Mouse (Mus musculus) cortical plate, adult 2 months (tissue): ENCODE results near the gene Erfe.

ENCODE experiments used
- CTCF ChIP-seq: fragments of 200-500 bp; IDR thresholded peaks from 2 replicates; pipeline ENCODE4 v1.5.1; 2011; ENCODE audit warnings: mild to moderate bottlenecking, control low read depth, low read length; ENCODE audit not compliant: insufficient read depth; ENCODE audit errors: extremely low read depth
- POLR2A ChIP-seq: fragments of 200-500 bp; IDR thresholded peaks from 2 replicates; pipeline ENCODE4 v1.6.1; 2011; ENCODE audit warnings: mild to moderate bottlenecking, low read length, control low read depth; ENCODE audit not compliant: insufficient read depth; ENCODE audit errors: extremely low read depth

GRCm38 (mm10) chr1:91332102-91332501, 34.1 kb upstream of the Erfe start:
- TF ChIP-seq CTCF: no peak
- 0 out of 2 replicates have a peak, but pooled peaks have one; percentile 16 for TF ChIP-seq POLR2A
